Mouse (Mus musculus): ENCODE data around the gene Pate2. TPM values are rescaled to one million over a fixed set of nuclear protein-coding genes. Genes with fewer than 3 reads are reported as not detected.

Pate2 gene
- polyA plus RNA-seq, 1 experiment: 0.70 TPM

DNA sequence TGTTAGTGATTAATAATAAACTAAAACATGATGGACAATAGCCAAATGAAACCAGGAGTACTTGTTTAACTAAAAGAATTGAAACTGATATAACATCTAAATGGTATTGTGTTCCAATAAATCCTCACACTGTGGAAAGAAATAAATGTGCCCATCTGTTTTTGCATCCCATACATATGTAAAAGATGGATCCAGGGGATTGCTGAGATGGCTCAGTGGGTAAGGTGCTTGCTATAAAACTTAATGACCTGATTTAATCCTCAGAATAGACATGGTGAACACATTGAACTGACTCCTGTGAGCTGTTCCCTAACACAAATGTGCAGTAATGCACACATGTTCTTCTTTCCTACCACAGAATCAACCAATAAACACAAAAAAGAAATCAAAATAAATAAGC lies 121.8 kb downstream of the Pate2 start:
- no peak for DNase-seq (ENCODE audit: extremely low spot score in 1 of 2, low spot score in 1 of 2)

DNA sequence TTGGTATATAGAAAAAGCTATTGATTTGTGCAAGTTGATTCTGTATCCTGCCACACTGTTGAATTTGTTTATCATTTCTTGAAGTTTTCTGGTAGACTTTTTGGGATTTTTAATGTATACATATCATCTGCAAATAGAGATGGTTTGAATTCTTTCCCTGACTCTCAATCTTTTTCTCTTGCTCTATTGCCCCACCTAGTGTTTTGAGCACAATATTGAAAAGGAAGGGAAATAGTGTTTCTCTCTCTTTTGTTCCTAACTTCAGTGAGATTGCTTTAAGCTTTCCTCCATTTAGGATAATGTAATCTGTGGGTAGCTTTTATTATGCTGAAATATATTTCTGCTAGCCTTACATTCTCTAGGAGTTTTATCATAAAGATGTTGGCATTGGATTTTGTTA lies 137.2 kb downstream of the Pate2 start:
- DNase-seq (ENCODE audit: extremely low spot score in 1 of 2, low spot score in 1 of 2): peak in 1 of 2 experiments; percentile 33

Other genes with a start within 250 kb of the Pate2 start
- gene Cdon, start 149.2 kb upstream of the Pate2 start, polyA plus RNA-seq (2012; rRNA removed): 5.6 and 7.3 TPM in 2 replicates
- not detected in 2 replicates for gene Gm1113, start 52.0 kb upstream of the Pate2 start, polyA plus RNA-seq (2012; rRNA removed)
- 13.5 and 15.5 TPM in 2 replicates for gene Ddx25, start 11.8 kb upstream of the Pate2 start, polyA plus RNA-seq (2012; rRNA removed)
- gene Pus3, start 11.7 kb upstream of the Pate2 start, polyA plus RNA-seq (2012; rRNA removed): 12.3 and 13.3 TPM in 2 replicates
- gene Hyls1, start 114 bp downstream of the Pate2 start, polyA plus RNA-seq (2012; rRNA removed): 5.0 and 6.2 TPM in 2 replicates
- not detected in 2 replicates for gene Pate4, start 41.7 kb downstream of the Pate2 start, polyA plus RNA-seq (2012; rRNA removed)
- not detected in 2 replicates for gene Pate3, start 77.9 kb downstream of the Pate2 start, polyA plus RNA-seq (2012; rRNA removed)
- not detected in 2 replicates for gene Pate1, start 117.1 kb downstream of the Pate2 start, polyA plus RNA-seq (2012; rRNA removed)
- not detected in 2 replicates for gene Gm17677, start 170.8 kb downstream of the Pate2 start, polyA plus RNA-seq (2012; rRNA removed)
- gene Gm17727, start 207.8 kb downstream of the Pate2 start, polyA plus RNA-seq (2012; rRNA removed): not detected in 2 replicates
- not detected in 2 replicates for gene Gm27235, start 219.8 kb downstream of the Pate2 start, polyA plus RNA-seq (2012; rRNA removed)
- gene D730048I06Rik, start 219.8 kb downstream of the Pate2 start, polyA plus RNA-seq (2012; rRNA removed): not detected in 2 replicates

Measured in frontal cortex, adult 2 months (tissue).